Mouse (Mus musculus) lung, embryonic 14.5 days (tissue): Measurements from ENCODE around the gene Fut8. TPM values are rescaled to one million over a fixed set of nuclear protein-coding genes. Genes with fewer than 3 reads are reported as not detected.

Experiments used
- ATAC-seq: fragments of 200-750 bp; cut with Nextera tagmentation; 2 replicates; pipeline ENCODE4 v1.8.0; 2017; ENCODE audit warnings: mild to moderate bottlenecking, moderate TSS enrichment, moderate library complexity; ENCODE audit not compliant: insufficient read depth
- DNase-seq: peaks from one replicate; pipeline ENCODE4 v3.0.0-alpha.2; 2015
- H3K27ac ChIP-seq: fragments of 300-500 bp; sonication (generic); 2 replicates; pipeline ENCODE4 v1.5.1; 2014; ENCODE audit warnings: low read depth, mild to moderate bottlenecking, moderate library complexity
- H3K27me3 ChIP-seq: fragments of 300-500 bp; sonication (generic); 2 replicates; pipeline ENCODE4 v1.6.1; 2014; ENCODE audit warnings: low read length, control low read depth; ENCODE audit not compliant: insufficient read depth
- H3K36me3 ChIP-seq: fragments of 300-500 bp; sonication (generic); 2 replicates; pipeline ENCODE4 v1.6.1; 2014; ENCODE audit warnings: control low read depth; ENCODE audit not compliant: insufficient read depth
- H3K4me1 ChIP-seq: fragments of 300-500 bp; sonication (generic); 2 replicates; pipeline ENCODE4 v1.6.1; 2014; ENCODE audit warnings: antibody characterized with exemption, control low read depth; ENCODE audit not compliant: insufficient read depth
- H3K4me2 ChIP-seq: fragments of 300-500 bp; sonication (generic); 2 replicates; pipeline ENCODE4 v1.6.1; 2014; ENCODE audit warnings: mild to moderate bottlenecking
- H3K4me3 ChIP-seq: fragments of 300-500 bp; sonication (generic); 2 replicates; pipeline ENCODE4 v1.5.1; 2014; ENCODE audit warnings: low read depth, low read length
- H3K9ac ChIP-seq: fragments of 300-500 bp; sonication (generic); 2 replicates; pipeline ENCODE4 v1.6.1; 2014
- H3K9me3 ChIP-seq: fragments of 300-500 bp; sonication (generic); 2 replicates; pipeline ENCODE4 v1.6.1; 2016; ENCODE audit warnings: low read depth, low read length, control low read depth
- CTCF ChIP-seq: IDR thresholded peaks from 2 replicates; pipeline ENCODE4 v1.5.1; 2016; ENCODE audit warnings: antibody characterized with exemption, low read depth
- WGBS: fragments of 180-500 bp; shearing (Covaris S2); extraction: QIAGEN DNeasy Blood & Tissue Kit; methylation state at CpG from one replicate; pipeline ENCODE4 v1.1.7; 2014; 5-methylcytosine and 5-hydroxymethylcytosine counted together
- polyA plus RNA-seq: library from polyadenylated mRNA; unstranded; fragments of >200 nt; fragmentation: Nextera tagmentation; extraction: Ambion mirVana; gene quantifications from 2 replicates; pipeline ENCODE4 v1.2.1, GENCODE M21; 2014

Fut8 gene
- polyA plus RNA-seq, 1 experiment from 2014 or later: 29.4 TPM

GRCm38 (mm10) chr12:77421667-77422393 lies 183.9 kb downstream of the Fut8 start:
- no peak overlapping the region for H3K27ac ChIP-seq
- DNase-seq (no peak), ATAC-seq (no peak)
- no peaks in the 10 kb centered on the region for H3K27me3 ChIP-seq
- H3K36me3 ChIP-seq: no peaks in the 10 kb centered on the region
- H3K4me3 ChIP-seq: no peak overlapping the region
- H3K4me1 ChIP-seq: no peaks in the 10 kb centered on the region
- H3K9ac ChIP-seq: no peak overlapping the region
- TF ChIP-seq CTCF: no peak
- WGBS: 76% methylated on average over 6 of the region's 6 CpGs
- H3K4me2 ChIP-seq: no peak overlapping the region
- H3K9me3 ChIP-seq: no peaks in the 10 kb centered on the region

- DNase-seq (no peak), ATAC-seq (no peak)
- no peaks in the 10 kb centered on the region for H3K4me1 ChIP-seq
- H3K27me3 ChIP-seq: no peaks in the 10 kb centered on the region
- no peak for TF ChIP-seq CTCF
- WGBS: 87% methylated on average over 3 of the region's 3 CpGs
- no peak overlapping the region for H3K9ac ChIP-seq
- no peak overlapping the region for H3K4me2 ChIP-seq
- H3K36me3 ChIP-seq: no peaks in the 10 kb centered on the region
- H3K9me3 ChIP-seq: no peaks in the 10 kb centered on the region
- H3K27ac ChIP-seq: no peak overlapping the region
- no peak overlapping the region for H3K4me3 ChIP-seq
Measured at GRCm38 (mm10) chr12:77426093-77426492, 188.2 kb downstream of the Fut8 start.

- TF ChIP-seq CTCF: no peak
- 20% methylated on average over 1 of the region's 1 CpGs for WGBS
- ATAC-seq: no peak
- Histone ChIP-seq H3K4me3 (no peak overlapping the region), H3K9me3 (no peaks in the 10 kb centered on the region), H3K9ac (no peak overlapping the region), H3K4me2 (no peak overlapping the region), H3K4me1 (no peaks in the 10 kb centered on the region), H3K27ac (no peak overlapping the region), H3K27me3 (no peaks in the 10 kb centered on the region), H3K36me3 (no peaks in the 10 kb centered on the region)
- no peak for DNase-seq
Measured at GRCm38 (mm10) chr12:77428165-77428564, 190.2 kb downstream of the Fut8 start.

- Histone ChIP-seq H3K27me3 (no peaks in the 10 kb centered on the region), H3K4me3 (no peak overlapping the region), H3K4me2 (no peak overlapping the region), H3K36me3 (no peaks in the 10 kb centered on the region), H3K9ac (no peak overlapping the region), H3K27ac (no peak overlapping the region), H3K9me3 (no peaks in the 10 kb centered on the region), H3K4me1 (no peaks in the 10 kb centered on the region)
- TF ChIP-seq CTCF: no peak
- ATAC-seq (no peak), DNase-seq (no peak)
Measured at GRCm38 (mm10) chr12:77429381-77429780, 191.5 kb downstream of the Fut8 start.

GRCm38 (mm10) chr12:77436733-77437132 lies 198.8 kb downstream of the Fut8 start:
- DNase-seq: no peak
- no peaks in the 10 kb centered on the region for H3K27me3 ChIP-seq
- H3K36me3 ChIP-seq: no peaks in the 10 kb centered on the region
- H3K4me1 ChIP-seq: no peaks in the 10 kb centered on the region
- no peak overlapping the region for H3K27ac ChIP-seq
- H3K4me2 ChIP-seq: no peak overlapping the region
- no peak overlapping the region for H3K4me3 ChIP-seq
- H3K9me3 ChIP-seq: no peaks in the 10 kb centered on the region
- TF ChIP-seq CTCF: no peak
- ATAC-seq: no peak
- 69% methylated on average over 2 of the region's 2 CpGs for WGBS
- no peak overlapping the region for H3K9ac ChIP-seq

GRCm38 (mm10) chr12:77450816-77451215 lies 212.9 kb downstream of the Fut8 start:
- DNase-seq: no peak
- H3K4me3 ChIP-seq: no peak overlapping the region
- H3K4me2 ChIP-seq: no peak overlapping the region
- 24% methylated on average over 2 of the region's 2 CpGs for WGBS
- no peak for TF ChIP-seq CTCF
- H3K4me1 ChIP-seq: no peaks in the 10 kb centered on the region
- no peak for ATAC-seq
- no peaks in the 10 kb centered on the region for H3K27me3 ChIP-seq
- no peak overlapping the region for H3K9ac ChIP-seq
- no peaks in the 10 kb centered on the region for H3K9me3 ChIP-seq
- H3K27ac ChIP-seq: no peak overlapping the region
- H3K36me3 ChIP-seq: no peaks in the 10 kb centered on the region

- no peak for ATAC-seq
- H3K36me3 ChIP-seq: no peaks in the 10 kb centered on the region
- H3K27ac ChIP-seq: no peak overlapping the region
- no peaks in the 10 kb centered on the region for H3K9me3 ChIP-seq
- no peak overlapping the region for H3K9ac ChIP-seq
- DNase-seq: no peak
- H3K4me3 ChIP-seq: no peak overlapping the region
- 91% methylated on average over 1 of the region's 1 CpGs for WGBS
- H3K27me3 ChIP-seq: no peaks in the 10 kb centered on the region
- H3K4me1 ChIP-seq: no peaks in the 10 kb centered on the region
- no peak for TF ChIP-seq CTCF
- H3K4me2 ChIP-seq: no peak overlapping the region
Measured at GRCm38 (mm10) chr12:77466178-77466577, 228.3 kb downstream of the Fut8 start.
